Mouse (Mus musculus): Measurements from ENCODE around the gene Havcr2. TPM values are rescaled to one million over a fixed set of nuclear protein-coding genes. Genes with fewer than 3 reads are reported as not detected.

Gene Havcr2
- polyA plus RNA-seq, 2 experiments: 0.14 to 0.31 TPM

GRCm38 (mm10) chr11:46459960-46460359 is 5.2 kb downstream of the Havcr2 start:
- Histone ChIP-seq H3K4me3 (replicated peaks; ENCODE audit: low read length) (no peak overlapping the region), H3K9ac (ENCODE audit: low read depth, low read length, severe bottlenecking) (no peak overlapping the region), H3K4me2 (replicated peaks; ENCODE audit: low read depth, low read length, severe bottlenecking) (no peak overlapping the region), H3K27me3 (ENCODE audit: control insufficient read depth, insufficient read depth, low read length) (no peaks in the 10 kb centered on the region), H3K36me3 (ENCODE audit: control insufficient read depth, insufficient read depth, low read length) (no peaks in the 10 kb centered on the region), H3K27ac (replicated peaks; ENCODE audit: low read depth, low read length) (no peak overlapping the region), H3K9me3 (ENCODE audit: control insufficient read depth, low read length) (no peaks in the 10 kb centered on the region), H3K4me1 (ENCODE audit: control insufficient read depth, insufficient read depth, low read length) (peaks cover 4% of the 10 kb centered on the region; the same call in 1 of the 2 replicates)
- no peak for TF ChIP-seq POLR2A (IDR thresholded peaks at IDR 0.05; ENCODE audit: borderline replicate concordance, extremely low read depth, insufficient read depth, insufficient read length)
- DNase-seq (ENCODE audit: low spot score) (no peak), ATAC-seq (ENCODE audit: low FRiP score, low read depth) (no peak)
- WGBS: 67% methylated on average over 3 of the region's 3 CpGs

- no peak overlapping the region for H3K27ac ChIP-seq (replicated peaks; ENCODE audit: low read depth, low read length)
- DNase-seq (ENCODE audit: low spot score): no peak
- no peak for ATAC-seq (ENCODE audit: low FRiP score, low read depth)
- H3K4me3 ChIP-seq (replicated peaks; ENCODE audit: low read length): no peak overlapping the region
- H3K9ac ChIP-seq (ENCODE audit: low read depth, low read length, severe bottlenecking): no peak overlapping the region
- no peaks in the 10 kb centered on the region for H3K36me3 ChIP-seq (ENCODE audit: control insufficient read depth, insufficient read depth, low read length)
- H3K4me2 ChIP-seq (replicated peaks; ENCODE audit: low read depth, low read length, severe bottlenecking): no peak overlapping the region
- no peaks in the 10 kb centered on the region for H3K27me3 ChIP-seq (ENCODE audit: control insufficient read depth, insufficient read depth, low read length)
- 58% methylated on average over 5 of the region's 5 CpGs for WGBS
- no peak for TF ChIP-seq POLR2A (IDR thresholded peaks at IDR 0.05; ENCODE audit: borderline replicate concordance, extremely low read depth, insufficient read depth, insufficient read length)
- H3K4me1 ChIP-seq (ENCODE audit: control insufficient read depth, insufficient read depth, low read length): peaks cover 4% of the 10 kb centered on the region; the same call in 1 of the 2 replicates
- H3K9me3 ChIP-seq (ENCODE audit: control insufficient read depth, low read length): no peaks in the 10 kb centered on the region
Measured at GRCm38 (mm10) chr11:46461362-46461761, 6.6 kb downstream of the Havcr2 start.

GRCm38 (mm10) chr11:46461931-46462330 is 7.2 kb downstream of the Havcr2 start:
- 59% methylated on average over 5 of the region's 5 CpGs for WGBS
- Histone ChIP-seq H3K36me3 (ENCODE audit: control insufficient read depth, insufficient read depth, low read length) (no peaks in the 10 kb centered on the region), H3K4me1 (ENCODE audit: control insufficient read depth, insufficient read depth, low read length) (peaks cover 4% of the 10 kb centered on the region; the same call in 1 of the 2 replicates), H3K9me3 (ENCODE audit: control insufficient read depth, low read length) (no peaks in the 10 kb centered on the region), H3K4me3 (replicated peaks; ENCODE audit: low read length) (no peak overlapping the region), H3K9ac (ENCODE audit: low read depth, low read length, severe bottlenecking) (no peak overlapping the region), H3K27me3 (ENCODE audit: control insufficient read depth, insufficient read depth, low read length) (no peaks in the 10 kb centered on the region), H3K27ac (replicated peaks; ENCODE audit: low read depth, low read length) (no peak overlapping the region), H3K4me2 (replicated peaks; ENCODE audit: low read depth, low read length, severe bottlenecking) (no peak overlapping the region)
- ATAC-seq (ENCODE audit: low FRiP score, low read depth): no peak
- no peak for DNase-seq (ENCODE audit: low spot score)
- TF ChIP-seq POLR2A (IDR thresholded peaks at IDR 0.05; ENCODE audit: borderline replicate concordance, extremely low read depth, insufficient read depth, insufficient read length): no peak

- no peak for ATAC-seq (ENCODE audit: low FRiP score, low read depth)
- H3K4me1 ChIP-seq (ENCODE audit: control insufficient read depth, insufficient read depth, low read length): peaks cover 4% of the 10 kb centered on the region; the same call in 1 of the 2 replicates
- no peak overlapping the region for H3K4me2 ChIP-seq (replicated peaks; ENCODE audit: low read depth, low read length, severe bottlenecking)
- H3K9ac ChIP-seq (ENCODE audit: low read depth, low read length, severe bottlenecking): no peak overlapping the region
- H3K27ac ChIP-seq (replicated peaks; ENCODE audit: low read depth, low read length): no peak overlapping the region
- no peak for DNase-seq (ENCODE audit: low spot score)
- H3K4me3 ChIP-seq (replicated peaks; ENCODE audit: low read length): no peak overlapping the region
- H3K27me3 ChIP-seq (ENCODE audit: control insufficient read depth, insufficient read depth, low read length): no peaks in the 10 kb centered on the region
- WGBS: 94% methylated on average over 2 of the region's 2 CpGs
- TF ChIP-seq POLR2A (IDR thresholded peaks at IDR 0.05; ENCODE audit: borderline replicate concordance, extremely low read depth, insufficient read depth, insufficient read length): no peak
- H3K9me3 ChIP-seq (ENCODE audit: control insufficient read depth, low read length): no peaks in the 10 kb centered on the region
- no peaks in the 10 kb centered on the region for H3K36me3 ChIP-seq (ENCODE audit: control insufficient read depth, insufficient read depth, low read length)
Measured at GRCm38 (mm10) chr11:46466878-46467277, 12.1 kb downstream of the Havcr2 start.

- 86% methylated on average over 4 of the region's 4 CpGs for WGBS
- Histone ChIP-seq H3K4me3 (replicated peaks; ENCODE audit: low read length) (no peak overlapping the region), H3K4me2 (replicated peaks; ENCODE audit: low read depth, low read length, severe bottlenecking) (no peak overlapping the region), H3K4me1 (ENCODE audit: control insufficient read depth, insufficient read depth, low read length) (no peaks in the 10 kb centered on the region), H3K36me3 (ENCODE audit: control insufficient read depth, insufficient read depth, low read length) (no peaks in the 10 kb centered on the region), H3K27me3 (ENCODE audit: control insufficient read depth, insufficient read depth, low read length) (no peaks in the 10 kb centered on the region), H3K9ac (ENCODE audit: low read depth, low read length, severe bottlenecking) (no peak overlapping the region), H3K27ac (replicated peaks; ENCODE audit: low read depth, low read length) (no peak overlapping the region), H3K9me3 (ENCODE audit: control insufficient read depth, low read length) (no peaks in the 10 kb centered on the region)
- no peak for TF ChIP-seq POLR2A (IDR thresholded peaks at IDR 0.05; ENCODE audit: borderline replicate concordance, extremely low read depth, insufficient read depth, insufficient read length)
- ATAC-seq (ENCODE audit: low FRiP score, low read depth): no peak
- no peak for DNase-seq (ENCODE audit: low spot score)
Measured at GRCm38 (mm10) chr11:46474220-46474619, 19.5 kb downstream of the Havcr2 start.

- Histone ChIP-seq H3K9ac (ENCODE audit: low read depth, low read length, severe bottlenecking) (no peak overlapping the region), H3K4me2 (replicated peaks; ENCODE audit: low read depth, low read length, severe bottlenecking) (no peak overlapping the region), H3K36me3 (ENCODE audit: control insufficient read depth, insufficient read depth, low read length) (no peaks in the 10 kb centered on the region), H3K4me3 (replicated peaks; ENCODE audit: low read length) (no peak overlapping the region), H3K9me3 (ENCODE audit: control insufficient read depth, low read length) (no peaks in the 10 kb centered on the region), H3K27ac (replicated peaks; ENCODE audit: low read depth, low read length) (no peak overlapping the region), H3K27me3 (ENCODE audit: control insufficient read depth, insufficient read depth, low read length) (no peaks in the 10 kb centered on the region), H3K4me1 (ENCODE audit: control insufficient read depth, insufficient read depth, low read length) (no peaks in the 10 kb centered on the region)
- WGBS: 79% methylated on average over 9 of the region's 9 CpGs
- DNase-seq (ENCODE audit: low spot score) (no peak), ATAC-seq (ENCODE audit: low FRiP score, low read depth) (no peak)
- no peak for TF ChIP-seq POLR2A (IDR thresholded peaks at IDR 0.05; ENCODE audit: borderline replicate concordance, extremely low read depth, insufficient read depth, insufficient read length)
Measured at GRCm38 (mm10) chr11:46479311-46479710, 24.6 kb downstream of the Havcr2 start.

Data from limb, embryonic 14.5 days (tissue).